Mouse (Mus musculus) gastrocnemius, postnatal 36 days (tissue): ENCODE measurements around the gene Ecel1. TPM values are rescaled to one million over a fixed set of nuclear protein-coding genes. Genes with fewer than 3 reads are reported as not detected.
A peak's percentile ranks its signal among the peaks of the same experiment; 100 is the strongest.

Source experiments
- DNase-seq, 2 experiments: peaks; one replicate each; pipeline ENCODE4 v3.0.0; 2022
- intact Hi-C: fragments of 180-260 bp; cut with DNase I; formaldehyde crosslinking; loops from one replicate; pipeline ENCODE4 v1.15.1; 2025
- total RNA-seq, 2 experiments: library from RNA; stranded (reverse); gene quantifications; 2 replicates each; pipeline ENCODE4 v1.2.3; 2021

The Ecel1 gene
- total RNA-seq, 2 experiments from 2014 or later, result not detected

DNA sequence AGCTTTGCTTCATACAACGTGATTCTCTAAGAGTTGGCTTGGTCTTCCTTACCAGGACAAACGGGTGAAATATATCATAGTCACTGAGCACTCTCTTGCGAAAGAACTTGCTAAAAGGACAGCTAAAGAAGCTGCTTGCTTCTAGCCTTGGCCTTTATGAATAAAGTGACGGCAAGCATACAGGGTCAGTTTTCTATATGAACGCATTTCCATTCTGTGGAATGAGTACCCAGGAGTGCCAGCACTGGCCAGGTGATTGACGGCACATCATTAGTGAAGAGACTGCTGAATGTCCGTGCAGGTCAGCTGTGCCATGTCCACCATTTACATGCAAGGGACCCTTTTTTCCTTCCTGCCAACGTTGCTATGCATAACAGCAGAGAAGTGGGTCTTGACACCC lies 49.8 kb downstream of the Ecel1 start:
- intact Hi-C loops, result no loop called here
- DNase-seq, result no peak

DNA sequence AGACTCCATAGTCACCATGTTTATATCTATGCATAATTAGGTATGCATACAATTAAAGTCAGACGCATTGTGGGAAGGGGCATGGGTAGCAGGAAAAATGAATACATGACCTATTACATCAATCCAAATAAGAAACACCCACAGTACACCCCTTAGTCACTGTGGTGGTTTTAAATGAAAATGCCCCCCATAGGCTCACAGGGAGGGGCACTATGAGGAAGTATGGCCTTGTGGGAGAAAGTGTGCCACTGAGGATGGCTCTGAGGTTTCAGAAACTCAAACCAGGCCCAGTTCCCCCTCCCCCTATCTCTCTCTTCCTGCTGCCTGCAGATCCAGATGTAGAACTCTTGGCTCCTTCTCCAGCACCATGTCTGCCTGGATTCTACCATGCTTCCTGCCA lies 52.4 kb downstream of the Ecel1 start:
- intact Hi-C loops, result no loop called here
- no peak for DNase-seq

DNA sequence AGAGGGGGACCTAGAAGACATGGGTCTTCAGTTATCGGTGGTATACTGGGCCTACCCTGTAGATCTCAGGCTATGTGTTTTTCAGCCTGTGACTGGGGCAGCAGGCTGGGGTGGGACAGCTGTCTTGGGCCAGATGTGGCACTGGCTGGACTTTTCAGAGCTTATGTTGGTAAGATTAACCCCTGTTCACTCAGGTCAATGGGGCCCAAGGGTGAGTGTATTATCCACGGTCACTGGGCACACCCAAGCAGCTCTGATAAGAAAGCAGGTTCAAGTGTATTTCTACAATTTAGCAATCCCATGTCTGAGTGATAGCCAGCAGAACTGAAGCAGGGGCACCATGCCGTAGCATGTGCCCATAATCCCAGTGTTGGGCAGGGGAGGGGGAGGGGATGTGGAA lies 54.2 kb downstream of the Ecel1 start:
- intact Hi-C loops, result no loop called here
- DNase-seq, result no peak

DNA sequence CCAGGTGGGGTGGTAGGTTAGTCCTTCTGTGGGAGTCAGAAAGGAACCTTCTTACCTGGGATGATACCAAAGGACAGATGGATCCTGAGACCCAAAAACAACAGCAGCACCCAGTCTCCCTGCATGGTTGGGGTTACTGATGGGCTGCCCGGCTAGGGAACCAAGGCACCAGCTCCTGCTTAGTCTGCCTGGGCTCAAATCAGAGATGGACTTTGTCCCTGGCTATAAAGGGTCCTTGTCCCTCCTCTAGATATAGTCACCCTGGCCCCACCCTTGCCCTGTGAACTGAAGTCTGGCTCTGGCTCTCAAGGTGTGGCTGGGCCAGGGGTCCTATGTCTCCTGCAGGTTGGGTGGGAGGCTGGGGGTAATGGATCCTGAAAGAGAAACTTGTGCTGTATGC lies 54.9 kb downstream of the Ecel1 start, which contains the start of gene Alpi:
Alpi (minus strand) TSS at position 196 of the 400 bp plus-strand sequence.
- intact Hi-C loops, result no loop called here
- DNase-seq, result no peak

DNA sequence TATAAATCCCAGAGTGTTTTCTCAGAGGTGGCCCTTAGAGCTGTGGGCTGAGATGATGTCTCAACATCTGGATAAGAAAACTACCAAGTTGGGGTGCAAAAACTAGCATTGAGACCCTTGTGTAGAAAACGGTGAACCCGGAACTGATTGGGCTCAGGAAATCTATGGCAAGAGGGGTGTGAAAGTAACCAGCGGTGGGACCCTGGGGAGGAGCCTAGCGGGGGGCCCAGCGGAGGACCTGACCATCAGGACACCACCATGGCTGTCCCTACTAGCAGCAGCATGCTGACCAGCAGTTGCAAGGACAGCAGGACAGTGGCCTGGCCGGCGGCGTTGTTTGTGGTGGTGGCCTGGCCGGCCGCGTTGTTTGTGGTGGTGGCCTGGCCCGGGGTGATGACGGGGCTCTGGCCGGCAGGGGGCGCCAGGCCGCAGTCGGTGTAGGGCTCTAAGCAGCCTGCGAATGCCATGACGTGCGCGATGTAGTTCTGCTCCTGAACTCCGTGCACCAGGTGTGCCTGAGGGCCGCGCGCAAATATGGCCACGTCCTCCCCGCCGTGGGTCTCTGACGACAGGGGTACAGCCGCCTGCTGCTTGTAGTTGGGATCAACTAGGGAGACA lies 57.9 kb downstream of the Ecel1 start:
- DNase-seq, result peak; percentile 46 to 59
- intact Hi-C loops, result loop anchor here (2.0 kb wide), 1 partner anchor 94 kb away; no protein-coding TSS in a partner anchor

Other genes starting within 250 kb of the Ecel1 start
- not detected for gene Alppl2, start 66.6 kb downstream of the Ecel1 start, total RNA-seq
- gene Alpi, start 54.9 kb downstream of the Ecel1 start, total RNA-seq, result not detected
- gene Akp3, start 31.5 kb downstream of the Ecel1 start, total RNA-seq, result not detected
- gene Prss56, start 26.8 kb upstream of the Ecel1 start, total RNA-seq, result not detected
- gene Chrnd, start 34.1 kb upstream of the Ecel1 start, total RNA-seq, result 1 to 10 TPM; 1.9 to 2.6 TPM
- gene Chrng, start 48.1 kb upstream of the Ecel1 start, total RNA-seq, result under 1 TPM in 1 of 2 experiments, not detected in 1; 0.52 TPM
- gene Eif4e2, start 57.4 kb upstream of the Ecel1 start, total RNA-seq, result 10 to 100 TPM; 47.3 to 50.0 TPM
- 1 to 10 TPM; 4.1 to 4.7 TPM for gene Efhd1, start 107.8 kb upstream of the Ecel1 start, total RNA-seq
- 10 to 100 TPM; 28.7 to 36.9 TPM for gene Gigyf2, start 170.5 kb upstream of the Ecel1 start, total RNA-seq
- gene Kcnj13, start 238.2 kb upstream of the Ecel1 start, total RNA-seq, result under 1 TPM in 1 of 2 experiments, not detected in 1; 0.32 TPM